Mouse (Mus musculus) heart, adult 11 months (tissue): ENCODE results near the gene Dpm1.

Experiments
- DNase-seq: peaks from one replicate; pipeline ENCODE4 v3.0.0; 2022

Dpm1 gene

GRCm38 (mm10) chr2:168230026-168230728 is at the start of gene Dpm1, which contains the start of the genes Gm20716 and Mocs3:
Gene Dpm1, minus strand, starts transcription at chr2:168230591.
Gene Gm20716, minus strand, starts transcription at chr2:168230364.
Gene Mocs3, plus strand, starts transcription at chr2:168230622.
- peak; percentile 99 for DNase-seq

- peak; percentile 92 for DNase-seq
These were observed 44.1 kb upstream of the Dpm1 start for GRCm38 (mm10) chr2:168274374-168274935.

GRCm38 (mm10) chr2:168273387-168273786 is 43.0 kb upstream of the Dpm1 start:
- DNase-seq: no peak

- no peak for DNase-seq
These were observed 37.6 kb upstream of the Dpm1 start for GRCm38 (mm10) chr2:168268033-168268432.

DNA sequence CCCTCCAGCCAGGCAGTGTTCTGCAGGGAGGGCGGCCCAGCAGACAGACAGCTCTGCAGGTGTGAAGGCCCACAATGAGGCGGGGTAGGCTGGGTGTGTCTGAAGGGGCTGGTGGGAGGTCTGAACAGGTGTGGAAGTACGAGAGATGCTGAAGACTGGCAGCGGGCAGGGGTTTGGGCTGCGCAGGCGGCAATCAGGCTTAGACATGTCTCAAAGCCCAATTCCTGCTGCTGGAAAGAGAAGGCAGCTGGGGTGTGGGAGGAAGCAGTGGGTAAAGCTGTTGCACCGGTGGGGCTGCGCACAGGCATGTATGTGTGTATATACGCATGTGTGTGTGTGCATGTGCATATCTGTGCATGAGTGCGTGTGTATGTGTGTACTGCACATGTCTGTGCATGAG is 30.5 kb upstream of the Dpm1 start:
- DNase-seq: no peak

GRCm38 (mm10) chr2:168260124-168260523 is 29.7 kb upstream of the Dpm1 start:
- no peak for DNase-seq

DNA sequence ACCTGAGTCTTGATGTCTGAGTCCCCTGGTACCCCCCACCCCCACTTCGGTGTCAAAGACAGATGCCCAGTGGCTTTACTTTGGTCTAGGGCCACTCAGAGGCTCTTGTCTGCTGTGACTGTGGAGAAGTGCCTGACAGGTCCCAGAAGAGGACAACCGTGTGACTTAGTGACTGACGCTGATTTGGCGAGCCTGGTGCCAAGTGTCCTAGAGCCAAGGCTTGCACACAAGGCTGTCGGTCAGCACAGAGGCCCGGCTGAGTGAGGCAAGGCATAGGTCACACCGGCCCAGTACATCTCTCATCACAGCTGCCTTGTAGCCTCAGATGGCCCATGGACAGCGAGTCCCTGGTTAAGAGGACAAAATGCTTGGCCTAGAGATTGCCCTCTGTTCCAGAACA is 28.7 kb upstream of the Dpm1 start:
- DNase-seq: peak; percentile 95

DNA sequence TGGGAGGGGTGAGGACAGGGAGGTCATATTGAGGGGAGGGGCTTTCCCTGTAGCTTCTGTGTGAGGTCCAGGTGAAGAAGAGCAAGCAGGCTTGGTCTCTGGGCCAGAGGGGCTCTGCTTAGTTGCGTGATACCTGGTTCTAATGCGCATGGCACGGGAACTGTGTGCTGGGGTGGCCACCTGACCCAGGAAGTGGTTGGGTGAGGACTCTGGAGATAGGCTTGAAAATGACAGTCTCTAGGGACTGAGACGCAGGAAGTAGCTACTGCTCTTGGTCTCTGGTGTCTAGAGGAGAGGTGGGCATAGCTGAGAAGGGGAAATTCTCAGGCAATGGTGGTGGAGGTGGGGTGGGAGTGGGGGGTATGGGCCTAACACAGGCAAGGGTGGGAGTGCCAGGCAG is 26.8 kb upstream of the Dpm1 start:
- DNase-seq: no peak

- no peak for DNase-seq
These were observed 26.1 kb upstream of the Dpm1 start for GRCm38 (mm10) chr2:168256506-168256905.

DNA sequence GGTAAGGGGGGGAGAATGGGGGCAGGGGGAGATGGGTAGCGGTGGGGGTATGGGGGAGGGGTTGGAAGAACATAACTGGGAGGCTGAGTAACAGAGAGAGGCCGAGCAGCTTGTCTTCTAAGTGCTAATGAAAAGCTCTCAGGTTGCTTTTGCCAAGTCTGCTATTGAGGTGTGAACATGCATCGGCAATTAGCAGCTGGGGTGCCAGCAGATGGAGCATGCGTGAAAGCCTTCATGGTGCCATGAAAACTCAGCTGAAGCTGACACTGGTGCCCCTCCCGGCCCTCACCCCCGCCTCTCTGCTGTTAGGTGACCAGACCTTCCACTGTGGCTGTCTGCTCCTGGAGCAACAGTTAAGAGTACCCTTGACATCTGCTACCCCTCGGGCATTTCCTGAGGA is 23.4 kb upstream of the Dpm1 start:
- no peak for DNase-seq

DNA sequence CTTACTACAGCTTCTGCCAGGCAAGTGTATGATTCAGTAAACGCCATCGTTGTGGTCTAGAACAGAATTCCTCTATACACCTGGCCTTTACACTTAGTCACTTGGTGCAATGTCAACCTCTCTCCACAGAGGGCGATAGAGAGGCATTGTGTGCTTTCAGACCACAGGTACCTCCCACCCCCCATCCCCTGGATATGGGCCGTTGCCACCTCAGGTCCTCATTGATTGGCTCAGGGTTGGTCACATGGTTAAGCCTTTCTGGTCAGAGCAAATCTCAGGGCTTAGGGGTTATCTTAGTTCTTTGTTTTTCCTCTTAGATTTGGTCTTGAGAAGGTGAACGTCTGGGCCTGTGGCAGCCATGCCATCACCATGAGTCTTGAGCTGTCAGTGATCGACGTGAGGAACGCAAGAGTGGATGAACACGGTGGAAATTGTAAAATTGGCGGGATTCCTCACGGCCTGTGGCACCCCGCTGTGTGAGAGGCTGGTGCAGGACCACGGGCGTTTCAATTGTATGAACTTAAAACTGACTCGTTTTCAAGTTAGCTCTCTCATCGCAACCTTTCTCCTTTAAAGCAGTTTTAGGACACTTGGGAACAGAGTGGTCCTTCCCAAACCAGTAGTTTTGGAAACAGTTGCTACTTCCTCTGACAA is 22.4 kb upstream of the Dpm1 start:
- no peak for DNase-seq

DNA sequence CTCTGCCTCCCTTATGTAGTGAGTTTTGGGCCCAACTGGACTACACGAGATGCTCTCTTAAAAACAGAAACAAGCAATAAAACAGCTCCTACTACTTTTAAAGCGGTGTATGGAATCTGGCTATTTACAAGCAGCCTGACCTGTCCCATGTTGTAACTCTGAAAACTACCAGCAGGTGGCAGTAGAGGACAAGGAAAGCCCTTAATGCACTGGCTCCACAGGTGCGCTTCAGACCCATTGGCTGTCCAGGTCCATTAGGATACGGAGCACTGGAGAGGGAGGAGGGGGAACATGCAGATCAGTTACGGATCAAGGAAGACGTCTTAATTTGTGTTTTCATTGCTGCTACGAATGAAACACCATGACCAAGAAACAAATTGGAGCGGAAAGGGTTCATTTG is 19.9 kb upstream of the Dpm1 start:
- peak; percentile 96 for DNase-seq

DNA sequence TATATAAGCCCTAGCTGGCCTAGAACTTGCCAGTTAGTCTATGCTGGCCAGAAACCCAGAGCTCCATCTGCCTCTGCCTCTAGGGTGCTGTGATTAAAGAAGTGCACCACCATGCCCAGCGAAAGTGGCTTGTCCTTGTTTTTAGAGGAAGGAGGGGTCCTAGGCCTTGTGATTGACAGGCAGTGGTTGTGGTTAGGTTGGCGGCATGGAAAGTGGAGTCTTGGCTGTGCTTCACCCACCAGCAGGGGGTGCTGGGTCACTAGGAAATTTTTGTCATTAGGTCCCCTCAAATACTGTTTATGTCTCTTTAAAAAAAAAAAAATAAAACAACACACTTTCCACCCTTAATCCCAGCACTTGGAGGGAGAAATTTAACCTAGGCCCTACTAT is 18.5 kb upstream of the Dpm1 start:
- no peak for DNase-seq

GRCm38 (mm10) chr2:168248167-168248855 is 17.9 kb upstream of the Dpm1 start:
- no peak for DNase-seq

- DNase-seq: no peak
These were observed 15.2 kb upstream of the Dpm1 start for GRCm38 (mm10) chr2:168245571-168245970.

DNA sequence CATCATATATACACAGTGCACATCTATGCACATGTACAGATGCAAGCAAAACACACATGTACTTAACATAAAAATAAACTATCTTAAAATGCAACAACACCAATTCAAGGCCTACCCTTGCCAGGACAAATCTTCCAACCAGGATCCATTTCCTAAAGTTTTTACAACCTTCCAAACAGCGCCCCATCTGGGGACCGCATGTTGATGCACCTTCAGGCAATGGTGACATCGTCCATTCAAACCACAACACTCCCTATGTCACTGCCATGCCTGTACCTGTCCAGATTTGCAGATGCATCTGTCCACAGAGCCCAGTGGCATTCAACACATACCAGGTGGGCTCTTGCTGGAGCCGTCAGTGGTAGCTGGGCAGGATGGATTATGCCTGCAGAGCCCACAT is 12.9 kb upstream of the Dpm1 start:
- no peak for DNase-seq

DNA sequence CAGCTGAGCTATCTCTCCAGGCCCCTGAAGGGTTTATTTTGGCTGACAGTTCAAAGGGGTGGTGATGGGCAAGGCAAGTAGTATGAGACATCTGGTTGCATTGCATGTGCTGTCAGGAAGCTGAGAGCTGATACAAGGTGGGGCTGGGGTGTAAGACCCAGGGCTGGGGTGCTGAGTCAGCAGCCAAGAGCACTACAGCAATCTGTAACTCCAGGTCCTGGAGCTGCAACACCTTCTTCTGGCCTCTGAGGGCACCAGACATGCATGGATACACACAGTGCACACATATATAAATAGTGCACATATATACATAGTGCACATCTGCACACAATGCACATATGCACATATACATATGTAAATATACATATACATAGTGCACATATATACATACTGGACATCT is 12.4 kb upstream of the Dpm1 start:
- no peak for DNase-seq

DNA sequence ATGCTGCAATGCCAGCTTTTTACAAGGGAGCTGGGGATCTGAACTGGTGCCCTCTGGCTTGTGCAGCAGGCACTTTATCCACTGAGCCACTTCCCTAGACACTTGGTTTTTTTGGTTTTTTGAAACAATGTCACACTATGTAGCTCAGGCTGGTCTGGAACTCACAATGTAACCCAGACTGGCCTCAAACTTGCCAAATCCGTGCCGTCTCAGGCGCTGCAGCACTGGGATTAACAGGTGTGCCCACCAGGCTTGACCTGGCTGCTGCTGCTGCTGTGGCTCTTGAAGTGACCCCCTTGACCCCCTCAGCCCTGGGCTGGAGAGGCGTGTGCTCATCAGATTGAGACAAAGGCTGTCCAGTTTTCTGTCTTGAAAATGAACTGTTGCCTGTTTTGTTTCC is 7.9 kb upstream of the Dpm1 start:
- DNase-seq: no peak

DNA sequence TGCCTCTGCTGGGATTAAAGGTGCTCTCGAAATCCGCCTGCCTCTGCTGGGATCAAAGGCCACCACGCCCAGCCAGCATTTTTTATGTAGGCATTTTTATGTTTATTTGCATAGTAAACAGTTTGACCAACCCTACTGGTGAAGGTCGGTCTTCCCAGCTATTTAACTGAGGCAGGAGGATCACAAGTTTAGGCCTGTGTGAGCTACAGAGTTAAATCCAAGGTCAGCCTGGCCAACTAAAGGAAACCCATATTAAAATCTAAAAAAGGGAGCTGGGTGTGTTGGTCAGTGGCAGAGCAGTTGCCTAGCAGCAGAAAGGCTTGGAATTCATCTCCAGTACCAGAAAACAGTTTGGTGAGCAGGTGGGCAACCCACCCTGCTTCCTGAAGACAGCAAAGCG is 2.9 kb upstream of the Dpm1 start:
- DNase-seq: no peak

DNA sequence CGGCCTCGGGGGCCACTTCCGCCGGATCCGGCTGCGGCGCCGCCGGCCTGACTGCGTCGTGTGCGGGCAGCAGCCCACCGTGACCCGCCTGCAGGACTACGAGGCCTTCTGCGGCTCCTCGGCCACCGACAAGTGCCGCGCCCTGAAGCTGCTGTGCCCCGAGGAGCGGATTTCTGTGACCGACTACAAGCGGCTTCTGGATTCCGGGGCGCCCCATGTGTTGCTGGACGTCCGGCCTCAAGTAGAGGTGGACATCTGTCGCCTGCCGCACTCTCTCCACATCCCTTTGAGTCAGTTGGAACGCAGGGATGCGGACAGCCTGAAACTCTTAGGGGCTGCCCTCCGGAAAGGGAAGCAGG is 1.1 kb upstream of the Dpm1 start:
- no peak for DNase-seq

GRCm38 (mm10) chr2:168230773-168231470 is 531 bp upstream of the Dpm1 start:
- DNase-seq: no peak

- peak; percentile 95 for DNase-seq
These were observed 1.0 kb downstream of the Dpm1 start for GRCm38 (mm10) chr2:168229116-168230025.
